Mouse (Mus musculus) heart, postnatal 4 days (tissue): ENCODE measurements around the gene Ang4. TPM values are rescaled to one million over a fixed set of nuclear protein-coding genes. Genes with fewer than 3 reads are reported as not detected.
"Not testable (repeated sequence)": the region's sequence is repeated elsewhere in the genome, so short reads cannot be mapped to it uniquely, and the experiment has no call there.

Source experiments
- DNase-seq: peaks from one replicate; pipeline ENCODE4 v3.0.0; 2021
- total RNA-seq, 2 experiments: library from RNA; stranded (reverse); gene quantifications; 2 replicates each; pipeline ENCODE4 v1.2.3; 2021

Ang4 gene
- not detected for total RNA-seq

GRCm38 (mm10) chr14:51773490-51773889 is at the start of gene Ang4:
Gene Ang4, minus strand, starts transcription at chr14:51773590.
- no peak for DNase-seq

GRCm38 (mm10) chr14:51799746-51800145 is 26.4 kb upstream of the Ang4 start, which contains the start of gene AY358078:
Gene AY358078, plus strand, starts transcription at chr14:51800046.
- no peak for DNase-seq

GRCm38 (mm10) chr14:51794106-51794505 is 20.7 kb upstream of the Ang4 start:
- no peak for DNase-seq

- no peak for DNase-seq
Measured at GRCm38 (mm10) chr14:51789196-51789595, 15.8 kb upstream of the Ang4 start.

- DNase-seq = no peak
Measured at GRCm38 (mm10) chr14:51787061-51787460, 13.7 kb upstream of the Ang4 start.

GRCm38 (mm10) chr14:51786335-51786734 is 12.9 kb upstream of the Ang4 start:
- DNase-seq = no peak

GRCm38 (mm10) chr14:51778865-51779481 is 5.6 kb upstream of the Ang4 start:
- DNase-seq = no peak

GRCm38 (mm10) chr14:51777791-51778190 is 4.4 kb upstream of the Ang4 start:
- DNase-seq = no peak

- DNase-seq = not testable (repeated sequence)
Measured at GRCm38 (mm10) chr14:51771378-51771777, 2.0 kb downstream of the Ang4 start.

- no peak for DNase-seq
Measured at GRCm38 (mm10) chr14:51755944-51756343, 17.4 kb downstream of the Ang4 start.

- DNase-seq = no peak
Measured at GRCm38 (mm10) chr14:51740347-51741170, 32.8 kb downstream of the Ang4 start.

GRCm38 (mm10) chr14:51739150-51739993 is 34.0 kb downstream of the Ang4 start:
- no peak for DNase-seq

- DNase-seq = no peak
Measured at GRCm38 (mm10) chr14:51738411-51739149, 34.8 kb downstream of the Ang4 start.

- no peak for DNase-seq
Measured at GRCm38 (mm10) chr14:51737967-51738366, 35.4 kb downstream of the Ang4 start.

GRCm38 (mm10) chr14:51717083-51717482 is 56.3 kb downstream of the Ang4 start, which contains the start of gene Gm5800:
Gene Gm5800, minus strand, starts transcription at chr14:51717183.
- DNase-seq = no peak

Other genes starting within 250 kb of the Ang4 start
- not detected for gene Gm5622, start 220.8 kb downstream of the Ang4 start, total RNA-seq
- gene Gm17175, start 199.5 kb downstream of the Ang4 start, total RNA-seq = not detected
- not detected for gene Gm17174, start 181.5 kb downstream of the Ang4 start, total RNA-seq
- gene Gm17078, start 162.3 kb downstream of the Ang4 start, total RNA-seq = not detected
- gene Gm4181, start 137.9 kb downstream of the Ang4 start, total RNA-seq = not detected
- gene Gm17079, start 78.1 kb downstream of the Ang4 start, total RNA-seq = not detected
- not detected for gene Gm5800, start 56.4 kb downstream of the Ang4 start, total RNA-seq
- not detected for gene AY358078, start 26.5 kb upstream of the Ang4 start, total RNA-seq
- not detected for gene Ear6, start 80.1 kb upstream of the Ang4 start, total RNA-seq
- gene Mettl17, start 111.3 kb upstream of the Ang4 start, total RNA-seq = 10 to 100 TPM; 17.9 to 25.7 TPM
- under 1 TPM; 0.29 to 0.48 TPM for gene Slc39a2, start 119.3 kb upstream of the Ang4 start, total RNA-seq
- 100 to 1,000 TPM; 452 to 471 TPM for gene Ndrg2, start 140.6 kb upstream of the Ang4 start, total RNA-seq
- not detected for gene Tppp2, start 144.8 kb upstream of the Ang4 start, total RNA-seq
- not detected for gene Rnase13, start 149.2 kb upstream of the Ang4 start, total RNA-seq
- 10 to 100 TPM; 64.6 to 65.6 TPM for gene Arhgef40, start 211.1 kb upstream of the Ang4 start, total RNA-seq
- gene Tmem253, start 242.1 kb upstream of the Ang4 start, total RNA-seq = 1 to 10 TPM; 1.4 to 1.8 TPM
- gene Zfp219, start 247.1 kb upstream of the Ang4 start, total RNA-seq = 10 to 100 TPM; 37.5 to 42.0 TPM